Mouse (Mus musculus): ENCODE results near the gene 1700013F07Rik. TPM values are rescaled to one million over a fixed set of nuclear protein-coding genes. Genes with fewer than 3 reads are reported as not detected.

1700013F07Rik gene
- total and polyA plus RNA-seq, 3 experiments, result 0.38 to 2.5 (median 0.94) TPM

DNA sequence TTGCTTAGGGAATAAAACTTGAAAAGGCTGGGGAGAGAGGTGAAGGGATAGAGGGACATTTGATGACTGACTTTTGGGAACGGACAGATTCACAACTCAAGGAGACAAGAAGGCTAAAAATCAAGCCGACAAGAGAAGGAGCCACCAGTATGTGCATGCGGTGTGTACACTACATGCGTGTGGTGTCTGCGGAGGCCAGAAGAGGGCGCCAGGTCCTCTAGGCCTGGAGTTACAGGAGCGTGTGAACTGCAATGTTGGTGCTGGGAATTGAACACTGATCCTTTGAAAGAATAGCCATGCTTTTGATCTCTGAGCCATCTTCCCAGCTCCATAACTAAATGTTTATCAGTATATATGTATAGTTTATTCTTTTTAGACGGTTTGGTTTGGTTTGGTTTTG, 5.5 kb upstream of the 1700013F07Rik start:
- dilution Hi-C loops (cut with MboI; ENCODE audit: extremely low pct_ligation_motif_present, extremely low pct_unique_long_range_greater_than_20kb, low sequenced_read_pairs), result no loop called here
- no peak overlapping the region for H3K27ac ChIP-seq (ENCODE audit: insufficient read depth, low read depth)
- no peaks in the 10 kb centered on the region for H3K79me2 ChIP-seq (replicated peaks; ENCODE audit: control insufficient read depth, extremely low read depth, insufficient read depth, poor library complexity, severe bottlenecking)
- peaks cover 8% of the 10 kb centered on the region for H3K9me3 ChIP-seq (replicated peaks; ENCODE audit: low read length)
- no peak overlapping the region for H3K4me3 ChIP-seq (replicated peaks in 1 of 3; ENCODE audit: low read depth in 2 of 3, low read length in 2 of 3, poor library complexity in 1 of 3)
- peaks cover 25% of the 10 kb centered on the region for H3K27me3 ChIP-seq (replicated peaks)
- H3K4me2 ChIP-seq (ENCODE audit: insufficient read depth, low read depth, poor library complexity, severe bottlenecking), result no peak overlapping the region
- no peak for DNase-seq (ENCODE audit: extremely low read depth)
- no peak overlapping the region for H3K9ac ChIP-seq (ENCODE audit: insufficient read depth, low read depth)
- in situ Hi-C loops (cut with MboI; ENCODE audit: low pct_ligation_motif_present, low pct_unique_long_range_greater_than_20kb, low sequenced_read_pairs), result no loop called here
- H3K4me1 ChIP-seq (ENCODE audit: control insufficient read depth in 1 of 2, insufficient read depth in 2 of 2), result peaks cover 0 to 1% of the 10 kb centered on the region in 2 experiments; a peak in 1 of 4 replicates
- TF ChIP-seq NELFE (IDR thresholded peaks at IDR 0.05; ENCODE audit: low read depth, low read length) (no peak), KAT2A (IDR thresholded peaks at IDR 0.05; ENCODE audit: insufficient replicate concordance, low read length) (no peak), MAX (IDR thresholded peaks at IDR 0.05; ENCODE audit: low read length) (no peak), CHD1 (IDR thresholded peaks at IDR 0.05; ENCODE audit: low read depth, low read length) (no peak)
- H3K36me3 ChIP-seq (replicated peaks in 1 of 2; ENCODE audit: control insufficient read depth in 1 of 2, insufficient read depth in 1 of 2, low read length in 1 of 2), result no peaks in the 10 kb centered on the region

DNA sequence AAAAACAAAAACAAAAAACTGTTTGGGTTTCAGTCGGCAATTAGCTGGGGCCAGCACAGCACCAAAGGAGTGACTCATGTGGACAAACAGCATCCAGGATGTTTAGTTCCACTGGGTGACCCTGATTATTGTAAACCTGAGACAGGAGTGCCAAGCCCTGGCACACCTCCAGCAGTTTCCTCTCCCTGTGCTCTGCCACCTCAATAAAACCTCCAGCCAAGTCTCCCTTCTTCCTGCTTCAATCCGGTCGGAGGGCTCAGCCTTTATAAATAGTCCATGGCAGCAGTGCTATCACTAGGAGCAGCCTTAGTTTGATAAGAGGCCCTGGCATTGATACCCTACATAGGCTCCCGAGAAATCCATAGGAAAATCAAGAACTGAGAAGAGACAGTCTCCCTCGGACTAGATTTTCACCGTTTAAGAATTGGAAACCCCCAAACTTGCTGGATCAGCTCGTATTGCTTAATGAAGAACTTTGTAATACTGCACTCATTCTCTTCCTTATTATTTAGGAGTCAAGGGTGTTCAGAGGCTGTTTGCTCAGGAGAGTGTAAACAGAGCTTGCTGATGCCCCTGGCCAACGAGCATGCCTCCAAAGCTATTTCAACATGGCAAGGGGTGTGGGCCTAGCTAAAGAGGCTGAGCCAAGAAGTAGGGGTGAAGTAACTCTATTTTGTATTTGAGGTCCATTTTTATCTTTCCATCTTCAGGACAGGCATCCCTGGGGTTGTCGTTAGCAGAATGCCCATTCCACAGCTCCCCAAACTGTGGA, 650 bp upstream of the 1700013F07Rik start:
- Histone ChIP-seq H3K27me3 (replicated peaks) (peaks cover 55% of the 10 kb centered on the region), H3K4me1 (ENCODE audit: control insufficient read depth in 1 of 2, insufficient read depth in 2 of 2) (peaks cover 0 to 15% of the 10 kb centered on the region in 2 experiments; a peak in 2 of 4 replicates), H3K9ac (ENCODE audit: insufficient read depth, low read depth) (no peak overlapping the region), H3K4me2 (ENCODE audit: insufficient read depth, low read depth, poor library complexity, severe bottlenecking) (no peak overlapping the region), H3K9me3 (replicated peaks; ENCODE audit: low read length) (peaks cover 6% of the 10 kb centered on the region), H3K36me3 (replicated peaks in 1 of 2; ENCODE audit: control insufficient read depth in 1 of 2, insufficient read depth in 1 of 2, low read length in 1 of 2) (no peaks in the 10 kb centered on the region), H3K27ac (ENCODE audit: insufficient read depth, low read depth) (no peak overlapping the region), H3K4me3 (replicated peaks in 1 of 3; ENCODE audit: low read depth in 2 of 3, low read length in 2 of 3, poor library complexity in 1 of 3) (no peak overlapping the region), H3K79me2 (replicated peaks; ENCODE audit: control insufficient read depth, extremely low read depth, insufficient read depth, poor library complexity, severe bottlenecking) (no peaks in the 10 kb centered on the region)
- dilution Hi-C loops (cut with MboI; ENCODE audit: extremely low pct_ligation_motif_present, extremely low pct_unique_long_range_greater_than_20kb, low sequenced_read_pairs) (no loop called here), in situ Hi-C loops (cut with MboI; ENCODE audit: low pct_ligation_motif_present, low pct_unique_long_range_greater_than_20kb, low sequenced_read_pairs) (no loop called here)
- DNase-seq (ENCODE audit: extremely low read depth), result no peak
- TF ChIP-seq MYC (IDR thresholded peaks at IDR 0.05; ENCODE audit: low read depth, low read length) (no peak), CHD2 (IDR thresholded peaks at IDR 0.05; ENCODE audit: low read length) (no peak), UBTF (IDR thresholded peaks at IDR 0.05; ENCODE audit: low read depth, low read length) (no peak), ZNF384 (IDR thresholded peaks at IDR 0.05; ENCODE audit: low read depth, low read length) (no peak), MAX (IDR thresholded peaks at IDR 0.05; ENCODE audit: low read length) (no peak), KAT2A (IDR thresholded peaks at IDR 0.05; ENCODE audit: insufficient replicate concordance, low read length) (no peak), IRF4 (IDR thresholded peaks at IDR 0.05; ENCODE audit: low read depth, low read length) (no peak), ZMIZ1 (IDR thresholded peaks at IDR 0.05; ENCODE audit: low read depth, low read length) (no peak), TBP (conservative IDR thresholded peaks at IDR 0.05; ENCODE audit: low read depth, low read length) (no peak), SIN3A (IDR thresholded peaks at IDR 0.05; ENCODE audit: low read length) (no peak), ELF1 (IDR thresholded peaks at IDR 0.05; ENCODE audit: low read depth, low read length) (no peak)

Measured in CH12.LX (cell line).